Mouse (Mus musculus): ENCODE results near the gene Cd93. TPM values are rescaled to one million over a fixed set of nuclear protein-coding genes. Genes with fewer than 3 reads are reported as not detected.

Gene Cd93
- polyA plus RNA-seq, 1 experiment: 0.69 TPM

DNA sequence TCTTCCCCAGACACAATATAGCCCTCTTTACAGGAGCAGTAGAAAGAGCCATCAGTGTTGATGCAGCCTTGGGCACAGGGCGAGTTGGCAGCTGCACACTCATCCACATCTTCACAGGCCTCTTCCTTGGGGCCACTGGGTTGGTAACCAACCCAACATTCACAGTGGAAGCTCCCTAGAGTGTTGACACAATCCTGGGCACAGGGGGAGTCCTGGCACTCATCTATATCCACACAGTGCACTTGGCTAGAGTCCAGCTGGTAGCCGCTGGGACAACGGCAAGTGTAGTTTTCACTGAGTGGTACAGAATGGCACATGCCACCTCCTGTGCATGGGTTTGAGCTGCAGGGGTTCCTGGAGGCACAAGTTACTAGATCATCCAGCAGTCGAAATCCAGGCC lies 1.2 kb downstream of the Cd93 start:
- TF ChIP-seq CTCF (IDR thresholded peaks at IDR 0.05; ENCODE audit: control insufficient read depth, insufficient read depth, insufficient replicate concordance, low read depth, low read length) (no peak), POLR2A (IDR thresholded peaks at IDR 0.05; ENCODE audit: control insufficient read depth, low read depth, low read length) (no peak)
- peaks cover 7% of the 10 kb centered on the region; the same call in 1 of the 2 replicates for H3K4me1 ChIP-seq (ENCODE audit: control insufficient read depth, insufficient read depth, low read length)
- no peaks in the 10 kb centered on the region for H3K36me3 ChIP-seq (ENCODE audit: control insufficient read depth, insufficient read depth, low read length)
- H3K4me3 ChIP-seq (ENCODE audit: control insufficient read depth, low read depth, low read length): no peak overlapping the region; the same call in 1 of the 2 replicates
- H3K27me3 ChIP-seq (ENCODE audit: control insufficient read depth, insufficient read depth, low read length): no peaks in the 10 kb centered on the region
- no peak overlapping the region for H3K27ac ChIP-seq (ENCODE audit: control insufficient read depth, insufficient read depth, low read depth, low read length)

DNA sequence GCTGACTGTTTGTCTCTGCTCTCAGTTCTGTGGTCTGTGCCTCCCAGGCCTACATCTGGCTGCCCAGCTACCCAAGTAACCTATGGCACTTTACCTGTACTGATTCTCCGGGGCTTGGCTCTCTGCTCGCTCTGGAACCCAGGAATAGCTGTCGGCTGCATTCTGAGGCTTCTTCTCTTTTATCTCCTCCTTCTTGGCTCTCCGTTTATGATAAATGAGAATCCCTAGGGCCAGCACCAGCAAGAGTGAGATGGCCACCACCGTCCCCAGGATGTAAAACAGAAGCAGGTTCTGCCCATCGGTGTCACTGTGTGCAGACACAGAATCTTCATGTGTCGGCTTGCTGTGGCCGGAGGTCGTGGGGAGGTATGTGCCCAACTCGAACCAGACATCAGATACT lies 1.9 kb downstream of the Cd93 start:
- no peaks in the 10 kb centered on the region for H3K36me3 ChIP-seq (ENCODE audit: control insufficient read depth, insufficient read depth, low read length)

DNA sequence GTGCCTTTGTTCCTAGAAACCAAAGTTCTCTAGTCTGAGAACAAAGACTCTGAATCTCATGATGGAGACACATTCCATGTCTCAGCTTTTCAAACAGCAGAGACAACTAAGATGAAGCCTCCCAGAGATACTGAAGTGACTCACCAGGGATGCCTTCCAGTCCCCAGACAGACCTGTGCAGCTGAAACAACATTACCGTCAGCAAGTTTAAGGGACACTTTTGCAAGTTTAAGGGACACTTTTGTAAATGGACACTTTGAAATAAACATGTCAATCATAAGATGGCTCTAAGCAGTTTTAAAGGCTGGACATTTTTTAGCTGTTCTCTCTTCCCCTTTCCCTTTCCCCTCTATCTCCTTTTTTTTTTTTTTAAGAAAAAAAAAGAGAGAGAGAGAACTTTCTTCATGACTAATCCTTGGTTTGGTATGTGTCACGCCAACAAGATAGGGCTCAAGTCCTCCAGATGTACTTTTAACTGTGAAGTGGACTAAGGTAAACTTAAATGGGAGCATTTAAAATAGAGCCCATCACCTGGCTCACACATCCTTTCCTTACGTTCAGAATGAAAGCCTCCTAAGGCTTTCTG lies 3.6 kb downstream of the Cd93 start:
- Histone ChIP-seq H3K36me3 (ENCODE audit: control insufficient read depth, insufficient read depth, low read length) (no peaks in the 10 kb centered on the region), H3K27ac (ENCODE audit: control insufficient read depth, insufficient read depth, low read depth, low read length) (no peak overlapping the region), H3K4me1 (ENCODE audit: control insufficient read depth, insufficient read depth, low read length) (peaks cover 7% of the 10 kb centered on the region; the same call in 1 of the 2 replicates), H3K27me3 (ENCODE audit: control insufficient read depth, insufficient read depth, low read length) (no peaks in the 10 kb centered on the region), H3K4me3 (ENCODE audit: control insufficient read depth, low read depth, low read length) (no peak overlapping the region)
- no peak for TF ChIP-seq POLR2A (IDR thresholded peaks at IDR 0.05; ENCODE audit: control insufficient read depth, low read depth, low read length)
- TF ChIP-seq CTCF (IDR thresholded peaks at IDR 0.05; ENCODE audit: control insufficient read depth, insufficient read depth, insufficient replicate concordance, low read depth, low read length): no peak

More for the DNA sequence above, 1.9 kb downstream of the Cd93 start:
- TF ChIP-seq CTCF (IDR thresholded peaks at IDR 0.05; ENCODE audit: control insufficient read depth, insufficient read depth, insufficient replicate concordance, low read depth, low read length) (no peak), POLR2A (IDR thresholded peaks at IDR 0.05; ENCODE audit: control insufficient read depth, low read depth, low read length) (no peak)
- Histone ChIP-seq H3K4me3 (ENCODE audit: control insufficient read depth, low read depth, low read length) (no peak overlapping the region), H3K4me1 (ENCODE audit: control insufficient read depth, insufficient read depth, low read length) (peaks cover 7% of the 10 kb centered on the region; the same call in 1 of the 2 replicates), H3K27ac (ENCODE audit: control insufficient read depth, insufficient read depth, low read depth, low read length) (no peak overlapping the region), H3K27me3 (ENCODE audit: control insufficient read depth, insufficient read depth, low read length) (no peaks in the 10 kb centered on the region)

DNA sequence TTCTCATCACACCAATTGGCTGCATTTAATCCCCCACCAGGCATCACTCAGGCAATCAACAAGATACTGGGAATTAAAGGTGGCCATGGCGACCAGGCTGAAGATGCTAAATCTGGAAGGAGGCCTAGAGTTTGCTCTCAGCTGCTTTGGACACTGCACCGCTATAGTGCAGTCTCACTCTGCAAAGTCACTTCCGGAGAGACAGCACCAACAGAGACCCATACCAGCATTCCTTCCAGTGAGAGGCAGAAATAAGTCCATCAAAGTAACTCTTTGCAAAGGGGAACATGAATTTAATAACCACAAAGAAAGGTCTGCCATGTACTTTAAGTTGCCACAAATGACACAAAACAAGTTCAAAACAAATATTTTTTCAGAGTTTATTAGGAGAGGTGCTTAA lies 7.1 kb downstream of the Cd93 start:
- H3K27me3 ChIP-seq (ENCODE audit: control insufficient read depth, insufficient read depth, low read length): no peaks in the 10 kb centered on the region
- H3K4me3 ChIP-seq (ENCODE audit: control insufficient read depth, low read depth, low read length): no peak overlapping the region
- no peaks in the 10 kb centered on the region for H3K36me3 ChIP-seq (ENCODE audit: control insufficient read depth, insufficient read depth, low read length)
- no peak overlapping the region for H3K27ac ChIP-seq (ENCODE audit: control insufficient read depth, insufficient read depth, low read depth, low read length)
- TF ChIP-seq CTCF (IDR thresholded peaks at IDR 0.05; ENCODE audit: control insufficient read depth, insufficient read depth, insufficient replicate concordance, low read depth, low read length): no peak
- no peak for TF ChIP-seq POLR2A (IDR thresholded peaks at IDR 0.05; ENCODE audit: control insufficient read depth, low read depth, low read length)
- no peaks in the 10 kb centered on the region for H3K4me1 ChIP-seq (ENCODE audit: control insufficient read depth, insufficient read depth, low read length)

DNA sequence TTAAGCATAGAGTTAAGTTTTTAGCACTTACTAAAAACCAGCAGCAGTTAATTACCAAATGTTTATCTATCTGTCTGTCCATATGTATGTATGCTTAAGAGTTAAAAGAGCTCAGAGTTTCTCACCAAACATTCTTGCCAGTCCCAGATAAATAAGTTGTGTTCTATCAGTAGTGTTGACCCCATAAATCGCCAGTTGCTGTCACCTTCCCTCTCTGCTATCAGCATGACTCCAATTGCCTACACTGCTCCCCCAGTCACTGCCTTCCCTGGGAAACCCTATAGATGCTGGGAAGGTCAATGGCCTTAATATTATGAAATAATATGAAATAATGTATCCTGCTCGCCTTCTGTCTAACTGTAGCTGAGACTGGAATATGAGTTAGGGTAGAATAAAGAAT lies 11.0 kb downstream of the Cd93 start:
- Histone ChIP-seq H3K4me1 (ENCODE audit: control insufficient read depth, insufficient read depth, low read length) (no peaks in the 10 kb centered on the region), H3K27me3 (ENCODE audit: control insufficient read depth, insufficient read depth, low read length) (no peaks in the 10 kb centered on the region), H3K27ac (ENCODE audit: control insufficient read depth, insufficient read depth, low read depth, low read length) (no peak overlapping the region), H3K36me3 (ENCODE audit: control insufficient read depth, insufficient read depth, low read length) (no peaks in the 10 kb centered on the region), H3K4me3 (ENCODE audit: control insufficient read depth, low read depth, low read length) (no peak overlapping the region)
- TF ChIP-seq CTCF (IDR thresholded peaks at IDR 0.05; ENCODE audit: control insufficient read depth, insufficient read depth, insufficient replicate concordance, low read depth, low read length) (no peak), POLR2A (IDR thresholded peaks at IDR 0.05; ENCODE audit: control insufficient read depth, low read depth, low read length) (no peak)

DNA sequence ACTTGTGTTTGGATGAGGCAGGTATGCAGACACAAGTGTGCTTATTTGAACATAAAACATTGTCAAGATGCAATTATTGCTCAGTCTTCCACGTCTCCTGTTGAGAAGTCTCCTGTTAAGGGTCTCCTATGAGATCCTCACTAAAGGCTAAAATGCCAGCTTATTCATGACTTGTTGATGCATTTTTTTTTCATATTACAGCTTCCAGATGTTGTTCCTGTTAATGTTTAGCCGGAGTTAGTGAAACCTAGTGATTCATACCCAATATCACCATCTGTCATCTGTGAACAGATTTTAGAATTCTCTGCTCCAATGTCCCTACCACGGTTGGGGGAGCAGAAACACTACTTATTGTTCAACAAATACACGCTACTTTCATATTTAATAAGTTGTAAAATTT lies 12.4 kb downstream of the Cd93 start:
- Histone ChIP-seq H3K4me3 (ENCODE audit: control insufficient read depth, low read depth, low read length) (no peak overlapping the region), H3K27ac (ENCODE audit: control insufficient read depth, insufficient read depth, low read depth, low read length) (no peak overlapping the region), H3K36me3 (ENCODE audit: control insufficient read depth, insufficient read depth, low read length) (no peaks in the 10 kb centered on the region), H3K4me1 (ENCODE audit: control insufficient read depth, insufficient read depth, low read length) (no peaks in the 10 kb centered on the region), H3K27me3 (ENCODE audit: control insufficient read depth, insufficient read depth, low read length) (no peaks in the 10 kb centered on the region)
- no peak for TF ChIP-seq POLR2A (IDR thresholded peaks at IDR 0.05; ENCODE audit: control insufficient read depth, low read depth, low read length)
- no peak for TF ChIP-seq CTCF (IDR thresholded peaks at IDR 0.05; ENCODE audit: control insufficient read depth, insufficient read depth, insufficient replicate concordance, low read depth, low read length)

DNA sequence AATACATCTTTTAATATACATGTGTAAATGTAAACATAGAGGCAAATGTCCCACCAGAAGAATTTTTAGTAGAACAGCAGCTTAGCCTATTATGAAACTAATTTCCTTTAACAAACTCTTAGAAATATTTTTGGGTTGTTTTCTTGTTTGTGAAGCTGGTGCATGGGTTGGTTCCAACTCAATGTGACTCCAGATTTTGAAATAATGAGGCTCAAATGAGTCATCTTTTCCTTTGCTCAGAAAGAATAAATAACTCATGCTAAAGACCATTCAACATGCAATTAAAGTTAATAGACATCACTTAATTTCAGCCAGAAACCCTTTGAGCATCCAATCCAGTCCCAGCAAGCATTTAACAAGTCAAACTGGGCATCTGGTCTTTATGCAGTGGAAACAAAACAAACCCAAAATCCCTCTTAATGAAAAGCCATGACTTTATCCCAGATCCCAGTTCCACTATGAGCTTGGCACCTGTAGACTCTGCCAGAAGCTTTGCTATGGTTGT lies 14.3 kb downstream of the Cd93 start:
- TF ChIP-seq POLR2A (IDR thresholded peaks at IDR 0.05; ENCODE audit: control insufficient read depth, low read depth, low read length) (no peak), CTCF (IDR thresholded peaks at IDR 0.05; ENCODE audit: control insufficient read depth, insufficient read depth, insufficient replicate concordance, low read depth, low read length) (no peak)
- H3K4me3 ChIP-seq (ENCODE audit: control insufficient read depth, low read depth, low read length): no peak overlapping the region
- no peaks in the 10 kb centered on the region for H3K27me3 ChIP-seq (ENCODE audit: control insufficient read depth, insufficient read depth, low read length)
- H3K36me3 ChIP-seq (ENCODE audit: control insufficient read depth, insufficient read depth, low read length): no peaks in the 10 kb centered on the region
- no peaks in the 10 kb centered on the region for H3K4me1 ChIP-seq (ENCODE audit: control insufficient read depth, insufficient read depth, low read length)
- no peak overlapping the region for H3K27ac ChIP-seq (ENCODE audit: control insufficient read depth, insufficient read depth, low read depth, low read length)
